Mouse (Mus musculus) heart, postnatal 0 days (tissue): ENCODE measurements at regions not wholly inside any gene's neighbourhood (a gene's known extent, or its start where the extent isn't known, plus 50 kb on each side); places are given as distances from the start of the nearest gene placed in this dataset.

Experiments
- ATAC-seq: fragments of 200-750 bp; cut with Nextera tagmentation; 2 replicates; pipeline ENCODE4 v1.8.0; 2017; ENCODE audit warnings: low read depth, moderate number of reproducible peaks, moderate library complexity; ENCODE audit not compliant: insufficient read depth
- DNase-seq: peaks from one replicate; pipeline ENCODE4 v3.0.0-alpha.2; 2016; ENCODE audit warnings: low spot score
- H3K27ac ChIP-seq: fragments of 300-500 bp; sonication (generic); 2 replicates; pipeline ENCODE4 v1.5.1; 2014; ENCODE audit warnings: low read depth, mild to moderate bottlenecking
- H3K27me3 ChIP-seq: fragments of 300-500 bp; sonication (generic); 2 replicates; pipeline ENCODE4 v1.6.1; 2014; ENCODE audit warnings: low read length, mixed read lengths; ENCODE audit not compliant: control insufficient read depth, insufficient read depth
- H3K36me3 ChIP-seq: fragments of 300-500 bp; sonication (generic); replicated peaks from 2 replicates; pipeline ENCODE4 v1.6.1; 2014; ENCODE audit warnings: low read length, mixed read lengths; ENCODE audit not compliant: control insufficient read depth, insufficient read depth
- H3K4me1 ChIP-seq: fragments of 300-500 bp; sonication (generic); 2 replicates; pipeline ENCODE4 v1.6.1; 2014; ENCODE audit warnings: antibody characterized with exemption; ENCODE audit not compliant: control insufficient read depth, insufficient read depth
- H3K4me2 ChIP-seq: fragments of 300-500 bp; sonication (generic); 2 replicates; pipeline ENCODE4 v1.6.1; 2014; ENCODE audit warnings: low read depth, mild to moderate bottlenecking, low read length, moderate library complexity
- H3K4me3 ChIP-seq: fragments of 300-500 bp; sonication (generic); 2 replicates; pipeline ENCODE4 v1.5.1; 2014; ENCODE audit warnings: low read depth, low read length
- H3K9ac ChIP-seq: fragments of 300-500 bp; sonication (generic); replicated peaks from 2 replicates; pipeline ENCODE4 v1.6.1; 2014; ENCODE audit warnings: low read depth, low read length, mixed read lengths
- H3K9me3 ChIP-seq: fragments of 300-500 bp; sonication (generic); replicated peaks from 2 replicates; pipeline ENCODE4 v1.6.1; 2016; ENCODE audit warnings: low read length; ENCODE audit not compliant: control insufficient read depth
- CTCF ChIP-seq: IDR thresholded peaks from 2 replicates; pipeline ENCODE4 v1.5.1; 2016; ENCODE audit warnings: antibody characterized with exemption, control low read depth, low read depth
- EP300 ChIP-seq: IDR thresholded peaks from 2 replicates; pipeline ENCODE4 v1.6.1; 2016; ENCODE audit warnings: antibody characterized with exemption, low read depth
- WGBS: fragments of 180-500 bp; shearing (Covaris S2); extraction: QIAGEN DNeasy Blood & Tissue Kit; methylation state at CpG from one replicate; pipeline ENCODE4 v1.1.7; 2014; 5-methylcytosine and 5-hydroxymethylcytosine counted together

- Histone ChIP-seq H3K4me2 (no peak overlapping the region), H3K27me3 (no peaks in the 10 kb centered on the region), H3K27ac (no peak overlapping the region), H3K4me1 (no peaks in the 10 kb centered on the region), H3K9ac (no peak overlapping the region), H3K9me3 (no peaks in the 10 kb centered on the region), H3K4me3 (no peak overlapping the region), H3K36me3 (no peaks in the 10 kb centered on the region)
- peak; percentile 41 for TF ChIP-seq CTCF
- no peak for TF ChIP-seq EP300
- 54% methylated on average over 3 of the region's 3 CpGs for WGBS
- DNase-seq: no peak
- no peak for ATAC-seq
These were observed 102.3 kb upstream of the Chmp2b start for GRCm38 (mm10) chr16:65664787-65665186.

- TF ChIP-seq CTCF (no peak), EP300 (no peak)
- 71% methylated on average over 2 of the region's 2 CpGs for WGBS
- DNase-seq (no peak), ATAC-seq (no peak)
- no peaks in the 10 kb centered on the region for H3K27me3 ChIP-seq
- H3K27ac ChIP-seq: no peak overlapping the region
- no peaks in the 10 kb centered on the region for H3K9me3 ChIP-seq
- H3K4me2 ChIP-seq: no peak overlapping the region
- H3K9ac ChIP-seq: no peak overlapping the region
- no peak overlapping the region for H3K4me3 ChIP-seq
- H3K4me1 ChIP-seq: no peaks in the 10 kb centered on the region
- H3K36me3 ChIP-seq: no peaks in the 10 kb centered on the region
These were observed 109.6 kb upstream of the Chmp2b start for GRCm38 (mm10) chr16:65672116-65672515.

GRCm38 (mm10) chr16:65683089-65683488, 120.6 kb upstream of the Chmp2b start:
- Histone ChIP-seq H3K27ac (no peak overlapping the region), H3K4me1 (no peaks in the 10 kb centered on the region), H3K4me3 (no peak overlapping the region), H3K27me3 (no peaks in the 10 kb centered on the region), H3K36me3 (no peaks in the 10 kb centered on the region), H3K9me3 (no peaks in the 10 kb centered on the region), H3K9ac (no peak overlapping the region), H3K4me2 (no peak overlapping the region)
- no peak for DNase-seq
- WGBS: 49% methylated on average over 7 of the region's 7 CpGs
- no peak for TF ChIP-seq CTCF
- no peak for TF ChIP-seq EP300
- no peak for ATAC-seq

GRCm38 (mm10) chr16:65683703-65684320, 121.3 kb upstream of the Chmp2b start:
- Histone ChIP-seq H3K4me1 (no peaks in the 10 kb centered on the region), H3K27ac (no peak overlapping the region), H3K4me3 (no peak overlapping the region), H3K9ac (no peak overlapping the region), H3K9me3 (no peaks in the 10 kb centered on the region), H3K27me3 (no peaks in the 10 kb centered on the region), H3K4me2 (no peak overlapping the region), H3K36me3 (no peaks in the 10 kb centered on the region)
- TF ChIP-seq EP300: no peak
- no peak for TF ChIP-seq CTCF
- no peak for DNase-seq
- ATAC-seq: no peak

GRCm38 (mm10) chr16:65693626-65694025, 121.4 kb upstream of the Vgll3 start:
- Histone ChIP-seq H3K9me3 (no peaks in the 10 kb centered on the region), H3K27ac (no peak overlapping the region), H3K4me1 (no peaks in the 10 kb centered on the region), H3K4me3 (no peak overlapping the region), H3K36me3 (no peaks in the 10 kb centered on the region), H3K27me3 (no peaks in the 10 kb centered on the region), H3K4me2 (no peak overlapping the region), H3K9ac (no peak overlapping the region)
- 80% methylated on average over 2 of the region's 2 CpGs for WGBS
- DNase-seq: no peak
- TF ChIP-seq EP300: no peak
- no peak for TF ChIP-seq CTCF
- ATAC-seq: no peak

- H3K9ac ChIP-seq: no peak overlapping the region
- no peak for ATAC-seq
These were observed 99.4 kb upstream of the Vgll3 start for GRCm38 (mm10) chr16:65715631-65716030.

More at GRCm38 (mm10) chr16:65715631-65716030, 99.4 kb upstream of the Vgll3 start:
- H3K4me2 ChIP-seq: no peak overlapping the region
- H3K36me3 ChIP-seq: no peaks in the 10 kb centered on the region
- H3K27me3 ChIP-seq: no peaks in the 10 kb centered on the region
- H3K9me3 ChIP-seq: no peaks in the 10 kb centered on the region
- no peak overlapping the region for H3K27ac ChIP-seq
- DNase-seq: no peak
- no peak overlapping the region for H3K4me3 ChIP-seq
- TF ChIP-seq EP300: no peak
- TF ChIP-seq CTCF: peak; percentile 25
- H3K4me1 ChIP-seq: no peaks in the 10 kb centered on the region
